Mouse (Mus musculus): ENCODE results near the gene Slc17a1. TPM values are rescaled to one million over a fixed set of nuclear protein-coding genes. Genes with fewer than 3 reads are reported as not detected.

Gene Slc17a1
- polyA plus RNA-seq, 1 experiment from 2014 or later = not detected

DNA sequence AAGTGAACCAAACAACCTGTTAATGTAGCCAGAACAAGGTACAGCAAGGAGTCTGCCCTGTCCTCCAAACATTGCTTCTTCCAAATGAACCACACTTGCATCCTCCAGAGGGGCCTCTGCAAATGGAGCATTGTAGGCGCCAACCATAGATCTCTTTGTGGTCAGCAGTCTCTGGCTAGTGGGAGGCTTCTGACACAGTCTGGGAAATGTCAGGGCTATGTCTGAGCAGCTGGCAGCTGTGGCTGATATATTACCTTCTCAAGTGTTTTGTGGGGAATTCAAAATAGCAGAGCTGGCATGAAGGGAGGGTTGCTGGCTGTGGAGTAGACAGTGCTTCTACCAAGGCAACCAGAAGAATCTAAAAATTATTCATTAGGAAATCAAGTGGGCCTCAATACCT, 48.6 kb downstream of the Slc17a1 start:
- H3K9ac ChIP-seq (replicated peaks; ENCODE audit: low read depth) = no peak overlapping the region
- no peak overlapping the region for H3K4me2 ChIP-seq (replicated peaks; ENCODE audit: low read depth, low read length)
- no peak for ATAC-seq
- H3K4me3 ChIP-seq (ENCODE audit: low read depth, low read length) = no peak overlapping the region
- H3K36me3 ChIP-seq (ENCODE audit: insufficient read depth, low read length) = no peaks in the 10 kb centered on the region
- no peaks in the 10 kb centered on the region for H3K9me3 ChIP-seq (ENCODE audit: low read length)
- no peaks in the 10 kb centered on the region for H3K27me3 ChIP-seq (replicated peaks; ENCODE audit: insufficient read depth, low read length)
- WGBS = 93% methylated on average over 1 of the region's 1 CpGs
- no peak overlapping the region for H3K27ac ChIP-seq (ENCODE audit: low read length)
- TF ChIP-seq EP300 (IDR thresholded peaks at IDR 0.05) = no peak
- no peak for TF ChIP-seq CTCF (IDR thresholded peaks at IDR 0.05)
- DNase-seq (ENCODE audit: low spot score) = no peak
- H3K4me1 ChIP-seq (ENCODE audit: insufficient read depth, low read depth, low read length) = no peaks in the 10 kb centered on the region

DNA sequence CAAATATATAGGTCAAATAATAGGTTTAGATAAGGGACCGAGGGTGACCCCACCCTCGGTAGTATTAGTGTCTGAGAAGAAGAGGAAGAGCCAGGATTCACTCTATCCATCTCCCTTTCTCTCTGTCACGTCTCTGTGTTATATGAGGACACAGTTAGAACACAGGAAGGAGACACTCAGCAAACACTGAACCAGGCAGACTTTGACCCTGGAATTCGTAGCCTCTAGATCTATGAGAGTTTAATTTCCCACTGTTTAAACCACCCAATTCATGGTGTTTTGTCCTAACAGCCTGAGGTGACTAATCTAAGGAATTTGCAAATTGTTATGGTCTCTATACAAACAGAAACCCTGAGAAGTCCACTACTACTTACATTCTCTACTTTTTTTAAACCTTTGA, 50.1 kb downstream of the Slc17a1 start:
- TF ChIP-seq CTCF (IDR thresholded peaks at IDR 0.05) = no peak
- TF ChIP-seq EP300 (IDR thresholded peaks at IDR 0.05) = no peak
- no peaks in the 10 kb centered on the region for H3K9me3 ChIP-seq (ENCODE audit: low read length)
- no peak for ATAC-seq
- H3K36me3 ChIP-seq (ENCODE audit: insufficient read depth, low read length) = no peaks in the 10 kb centered on the region
- WGBS = 35% methylated on average over 4 of the region's 4 CpGs
- peak; percentile 4 for DNase-seq (ENCODE audit: low spot score)
- H3K9ac ChIP-seq (replicated peaks; ENCODE audit: low read depth) = no peak overlapping the region
- no peak overlapping the region for H3K27ac ChIP-seq (ENCODE audit: low read length)
- H3K4me3 ChIP-seq (ENCODE audit: low read depth, low read length) = no peak overlapping the region
- H3K4me2 ChIP-seq (replicated peaks; ENCODE audit: low read depth, low read length) = no peak overlapping the region
- H3K4me1 ChIP-seq (ENCODE audit: insufficient read depth, low read depth, low read length) = no peaks in the 10 kb centered on the region
- no peaks in the 10 kb centered on the region for H3K27me3 ChIP-seq (replicated peaks; ENCODE audit: insufficient read depth, low read length)

DNA sequence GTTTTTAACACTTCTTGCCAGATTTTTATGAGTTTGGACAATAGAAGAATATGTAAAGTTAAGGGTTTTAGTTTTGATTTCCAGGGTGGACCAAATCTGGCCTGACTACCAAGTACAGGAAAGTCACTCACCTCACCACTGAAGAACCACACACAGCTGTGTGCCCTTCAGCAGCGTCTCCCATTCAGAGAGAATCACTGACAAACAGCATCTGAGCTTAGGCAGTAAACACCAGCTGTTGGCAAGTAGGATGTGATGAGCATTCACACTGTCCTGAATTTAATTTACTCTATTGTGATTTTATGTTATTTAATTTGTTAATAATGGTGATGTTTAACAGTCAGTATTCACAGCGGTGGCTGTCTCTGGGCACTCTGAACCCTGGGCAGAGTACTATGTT, 58.2 kb downstream of the Slc17a1 start:
- H3K4me3 ChIP-seq (ENCODE audit: low read depth, low read length) = no peak overlapping the region
- DNase-seq (ENCODE audit: low spot score) (no peak), ATAC-seq (no peak)
- H3K27me3 ChIP-seq (replicated peaks; ENCODE audit: insufficient read depth, low read length) = no peaks in the 10 kb centered on the region
- H3K9ac ChIP-seq (replicated peaks; ENCODE audit: low read depth) = no peak overlapping the region
- H3K4me2 ChIP-seq (replicated peaks; ENCODE audit: low read depth, low read length) = no peak overlapping the region
- H3K9me3 ChIP-seq (ENCODE audit: low read length) = no peaks in the 10 kb centered on the region
- no peaks in the 10 kb centered on the region for H3K36me3 ChIP-seq (ENCODE audit: insufficient read depth, low read length)
- no peak overlapping the region for H3K27ac ChIP-seq (ENCODE audit: low read length)
- 79% methylated on average over 2 of the region's 2 CpGs for WGBS
- no peak for TF ChIP-seq EP300 (IDR thresholded peaks at IDR 0.05)
- no peak for TF ChIP-seq CTCF (IDR thresholded peaks at IDR 0.05)
- no peaks in the 10 kb centered on the region; the same call in 1 of the 2 replicates for H3K4me1 ChIP-seq (ENCODE audit: insufficient read depth, low read depth, low read length)

DNA sequence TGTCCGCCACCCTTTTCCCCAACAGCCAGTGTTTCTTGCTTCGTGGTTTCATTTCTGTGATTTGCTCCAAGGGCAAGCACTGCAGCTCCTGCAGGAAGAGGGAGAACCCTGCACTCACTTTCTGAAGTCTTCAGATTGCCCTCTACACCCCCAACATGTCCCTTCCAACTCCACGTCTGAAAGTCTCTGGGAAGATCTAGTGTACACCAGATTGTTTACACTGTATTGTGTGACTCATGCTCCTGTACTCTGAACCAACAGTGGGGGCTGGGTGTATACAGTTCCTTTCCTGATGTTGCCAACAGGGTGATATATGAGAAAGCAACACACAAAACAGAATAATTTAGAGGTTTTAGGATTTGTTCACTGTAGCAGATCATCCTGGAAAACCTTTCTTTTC, 61.1 kb downstream of the Slc17a1 start:
- Histone ChIP-seq H3K27me3 (replicated peaks; ENCODE audit: insufficient read depth, low read length) (no peaks in the 10 kb centered on the region), H3K27ac (ENCODE audit: low read length) (peak overlapping the region; percentile 20; the same call in 1 of the 2 replicates), H3K9me3 (ENCODE audit: low read length) (no peaks in the 10 kb centered on the region), H3K4me3 (ENCODE audit: low read depth, low read length) (no peak overlapping the region), H3K4me2 (replicated peaks; ENCODE audit: low read depth, low read length) (peak overlapping the region; percentile 33), H3K4me1 (ENCODE audit: insufficient read depth, low read depth, low read length) (no peaks in the 10 kb centered on the region; the same call in 1 of the 2 replicates), H3K9ac (replicated peaks; ENCODE audit: low read depth) (no peak overlapping the region), H3K36me3 (ENCODE audit: insufficient read depth, low read length) (no peaks in the 10 kb centered on the region)
- peak; percentile 79 for DNase-seq (ENCODE audit: low spot score)
- TF ChIP-seq EP300 (IDR thresholded peaks at IDR 0.05) = peak; percentile 72
- peak; percentile 25 for TF ChIP-seq CTCF (IDR thresholded peaks at IDR 0.05)
- ATAC-seq = peak; percentile 95
- WGBS = 23% methylated on average over 3 of the region's 3 CpGs

DNA sequence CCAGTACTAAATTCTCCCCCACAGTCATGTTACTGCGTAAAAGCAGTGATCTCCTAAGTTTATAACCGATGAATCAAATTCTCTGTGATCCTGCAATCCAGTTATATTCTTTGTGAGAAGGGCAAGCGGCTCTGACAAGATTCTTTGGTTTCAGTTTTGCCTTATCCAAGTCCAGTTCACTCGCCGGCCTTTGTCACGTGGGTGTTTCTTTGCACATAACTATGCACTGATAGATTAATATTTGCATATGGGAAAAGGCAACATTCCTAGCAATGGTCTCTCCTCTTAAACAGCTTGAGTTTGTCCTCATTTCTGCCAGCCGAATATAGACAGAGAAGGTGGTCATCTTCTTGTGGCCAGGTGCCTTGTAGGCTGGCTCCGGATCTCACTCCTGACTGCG, 62.9 kb downstream of the Slc17a1 start:
- H3K9me3 ChIP-seq (ENCODE audit: low read length) = no peaks in the 10 kb centered on the region
- H3K36me3 ChIP-seq (ENCODE audit: insufficient read depth, low read length) = no peaks in the 10 kb centered on the region
- no peak overlapping the region for H3K27ac ChIP-seq (ENCODE audit: low read length)
- WGBS = 68% methylated on average over 9 of the region's 9 CpGs
- H3K4me1 ChIP-seq (ENCODE audit: insufficient read depth, low read depth, low read length) = no peaks in the 10 kb centered on the region; the same call in 1 of the 2 replicates
- H3K4me3 ChIP-seq (ENCODE audit: low read depth, low read length) = no peak overlapping the region
- DNase-seq (ENCODE audit: low spot score) = no peak
- no peaks in the 10 kb centered on the region for H3K27me3 ChIP-seq (replicated peaks; ENCODE audit: insufficient read depth, low read length)
- peak overlapping the region; percentile 19; the same call in 1 of the 2 replicates for H3K4me2 ChIP-seq (replicated peaks; ENCODE audit: low read depth, low read length)
- TF ChIP-seq EP300 (IDR thresholded peaks at IDR 0.05) (no peak), CTCF (IDR thresholded peaks at IDR 0.05) (no peak)
- H3K9ac ChIP-seq (replicated peaks; ENCODE audit: low read depth) = no peak overlapping the region
- ATAC-seq = no peak

DNA sequence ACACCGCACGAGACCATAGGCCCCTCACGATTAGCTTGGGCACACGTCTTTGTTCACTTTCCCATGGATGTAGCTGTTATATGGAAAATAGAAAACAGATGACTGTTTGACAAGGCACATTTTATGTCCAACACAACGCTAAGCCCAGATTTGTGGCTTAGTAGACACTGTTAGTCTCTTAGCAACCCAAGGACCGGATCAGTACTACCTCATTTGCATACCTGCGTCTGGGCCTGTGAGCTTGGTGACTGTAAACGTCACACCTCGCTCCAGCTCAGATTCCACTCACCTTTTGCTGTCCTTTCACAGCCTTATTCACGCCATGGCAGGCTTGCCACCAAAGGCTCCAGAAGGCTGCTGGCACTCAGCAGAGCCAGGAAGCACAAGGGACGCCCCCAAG, 63.4 kb downstream of the Slc17a1 start:
- ATAC-seq (peak; percentile 61), DNase-seq (ENCODE audit: low spot score) (peak; percentile 36)
- no peaks in the 10 kb centered on the region for H3K36me3 ChIP-seq (ENCODE audit: insufficient read depth, low read length)
- no peak overlapping the region for H3K27ac ChIP-seq (ENCODE audit: low read length)
- peak overlapping the region; percentile 19; the same call in 1 of the 2 replicates for H3K4me2 ChIP-seq (replicated peaks; ENCODE audit: low read depth, low read length)
- H3K27me3 ChIP-seq (replicated peaks; ENCODE audit: insufficient read depth, low read length) = no peaks in the 10 kb centered on the region
- no peaks in the 10 kb centered on the region; the same call in 1 of the 2 replicates for H3K4me1 ChIP-seq (ENCODE audit: insufficient read depth, low read depth, low read length)
- 63% methylated on average over 11 of the region's 11 CpGs for WGBS
- no peak overlapping the region for H3K4me3 ChIP-seq (ENCODE audit: low read depth, low read length)
- TF ChIP-seq CTCF (IDR thresholded peaks at IDR 0.05) (0 out of 2 replicates have a peak, but pooled peaks have one; percentile 1), EP300 (IDR thresholded peaks at IDR 0.05) (no peak)
- H3K9me3 ChIP-seq (ENCODE audit: low read length) = no peaks in the 10 kb centered on the region
- no peak overlapping the region for H3K9ac ChIP-seq (replicated peaks; ENCODE audit: low read depth)
